Mouse (Mus musculus) CD4-positive, CD25-positive, alpha-beta regulatory T cell (primary cell): ENCODE measurements around the gene Asphd2. TPM values are rescaled to one million over a fixed set of nuclear protein-coding genes. Genes with fewer than 3 reads are reported as not detected.

Source experiments
- polyA plus RNA-seq: library from polyadenylated mRNA; unstranded; fragments of 100-300 nt; shearing (Covaris generic); gene quantifications from one replicate; pipeline ENCODE4 v1.2.1, GENCODE M21; 2017

Asphd2 gene
- polyA plus RNA-seq = 0.26 TPM

DNA sequence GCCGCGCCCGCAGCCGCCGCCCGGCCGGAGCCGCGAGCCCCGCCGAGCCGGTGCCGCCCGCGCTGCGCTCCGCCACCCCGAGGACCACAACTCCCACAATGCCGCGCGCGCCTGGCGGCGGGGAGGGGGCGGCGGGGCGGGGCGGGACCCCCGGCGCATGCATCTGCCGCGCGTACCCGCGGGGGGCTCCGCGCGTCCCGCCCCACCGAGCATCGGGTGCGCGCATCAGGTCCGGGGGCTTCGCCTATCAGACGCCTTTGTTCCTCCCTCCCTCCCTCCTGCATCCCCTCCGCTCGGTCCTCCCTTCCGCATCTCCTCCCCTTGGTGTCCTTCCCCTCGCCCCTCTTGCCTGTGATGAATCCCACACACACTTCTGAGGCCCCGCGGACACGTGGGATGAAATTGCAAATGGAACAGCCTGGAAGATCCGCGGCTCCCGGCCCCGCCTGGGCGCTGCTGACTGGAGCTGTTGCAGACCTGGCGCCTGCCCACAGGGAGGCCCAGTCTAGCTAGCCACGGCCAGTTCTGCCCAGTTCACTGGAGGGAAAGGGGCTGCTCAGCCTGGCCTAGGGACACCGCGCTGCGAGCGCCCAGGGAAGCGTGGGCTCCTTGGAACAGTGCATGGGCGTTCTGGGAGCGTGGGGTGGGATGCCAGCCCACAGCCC, at the start of gene Asphd2:
TSS of gene Asphd2 (minus strand) at position 88 of the 665 bp plus-strand sequence.

DNA sequence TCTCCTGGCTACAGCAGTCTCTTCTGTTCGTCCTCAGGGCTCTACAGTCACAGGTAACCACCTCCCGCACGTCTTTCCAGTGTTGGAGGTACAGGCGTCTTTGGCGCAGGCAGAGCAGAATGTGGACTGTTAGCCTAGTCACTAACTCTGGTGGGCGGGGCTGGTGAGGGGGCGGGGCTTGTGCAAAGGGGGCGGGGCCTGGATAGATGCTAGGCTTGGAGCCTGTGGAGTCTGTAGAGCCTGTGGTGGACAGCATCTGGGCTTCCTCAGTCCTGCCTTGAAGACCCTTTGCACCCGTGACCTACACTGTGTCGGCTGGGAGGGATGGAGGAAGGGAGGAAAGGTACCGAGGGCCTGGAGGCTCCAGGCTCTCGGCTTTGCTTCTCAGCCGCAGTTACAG, 38.8 kb downstream of the Asphd2 start, which contains the start of gene Gm6583:
TSS of gene Gm6583 (minus strand) at position 124 of the 400 bp plus-strand sequence.

DNA sequence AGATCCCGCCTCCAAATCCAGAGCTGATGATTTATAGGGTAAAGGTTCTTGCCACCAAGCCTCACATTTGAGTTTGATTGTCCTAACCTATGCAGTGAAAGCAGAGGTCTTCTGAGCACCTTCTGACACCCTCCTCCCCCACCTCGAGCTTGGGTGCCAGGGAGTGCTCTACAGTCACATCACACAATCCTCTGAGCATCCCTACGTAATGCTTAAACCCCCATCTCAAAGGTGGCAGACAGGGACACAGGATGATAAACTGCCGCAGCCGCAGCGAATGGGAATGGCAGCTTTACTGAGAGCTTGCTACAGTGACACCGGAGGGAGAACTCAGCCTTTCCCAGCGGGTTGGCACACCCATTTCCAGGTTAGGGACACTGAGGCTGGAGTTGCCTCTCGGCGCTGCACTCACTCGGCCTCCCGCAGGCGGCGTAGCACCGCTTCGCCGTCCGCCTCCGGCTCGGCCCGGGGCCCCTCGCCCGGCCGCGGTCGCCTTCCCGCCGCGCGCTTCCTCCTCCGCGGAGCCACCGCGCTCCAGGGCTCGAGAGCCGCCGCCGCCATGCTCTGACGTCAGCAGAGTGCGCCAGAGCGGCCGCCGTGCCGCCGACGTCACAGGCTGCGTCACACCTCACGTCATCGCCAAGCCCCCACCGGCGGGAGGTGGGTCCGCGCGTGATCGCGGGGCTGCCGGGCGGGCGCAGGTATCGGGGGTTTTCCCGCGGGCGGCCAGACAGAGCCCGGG, 52.0 kb downstream of the Asphd2 start, which contains the start of the genes Srrd and Hps4:
TSS of gene Srrd (minus strand) at position 578 of the 742 bp plus-strand sequence.
TSS of gene Hps4 (plus strand) at position 621 of the 742 bp plus-strand sequence.

Other genes starting within 250 kb of the Asphd2 start
- not detected for gene Cryba4, start 142.3 kb downstream of the Asphd2 start, polyA plus RNA-seq
- not detected for gene Crybb1, start 139.1 kb downstream of the Asphd2 start, polyA plus RNA-seq
- 157 TPM for gene Tpst2, start 118.2 kb downstream of the Asphd2 start, polyA plus RNA-seq
- gene Tfip11, start 68.5 kb downstream of the Asphd2 start, polyA plus RNA-seq = 37.1 TPM
- gene Srrd, start 51.8 kb downstream of the Asphd2 start, polyA plus RNA-seq = 37.5 TPM
- 21.8 TPM for gene Hps4, start 51.8 kb downstream of the Asphd2 start, polyA plus RNA-seq
- 0.13 TPM for gene Gm6583, start 38.8 kb downstream of the Asphd2 start, polyA plus RNA-seq
- gene Gm6588, start 54.6 kb upstream of the Asphd2 start, polyA plus RNA-seq = not detected
- gene Sez6l, start 182.3 kb upstream of the Asphd2 start, polyA plus RNA-seq = not detected